Mouse (Mus musculus): ENCODE data around the gene Rai2.

The Rai2 gene

GRCm38 (mm10) chrX:161716865-161717763, at the start of gene Rai2:
Gene Rai2, plus strand, starts transcription at chrX:161717069.
- CTCF ChIA-PET: no interaction called here
- POLR2A ChIA-PET: no interaction called here

GRCm38 (mm10) chrX:161689336-161689735, 27.5 kb upstream of the Rai2 start:
- CTCF ChIA-PET: no interaction called here
- POLR2A ChIA-PET: no interaction called here

GRCm38 (mm10) chrX:161716503-161716864, 385 bp upstream of the Rai2 start:
- ChIA-PET CTCF (no interaction called here), POLR2A (no interaction called here)

- ChIA-PET POLR2A (no interaction called here), CTCF (no interaction called here)
These were observed 1.0 kb downstream of the Rai2 start for GRCm38 (mm10) chrX:161717764-161718382.

- CTCF ChIA-PET: no interaction called here
- POLR2A ChIA-PET: interaction anchor here in 1 of 4 experiments (0.5 kb wide), 1 partner anchor 560 kb away, joined by 9 read pairs; no protein-coding TSS in a partner anchor
These were observed 1.7 kb downstream of the Rai2 start for GRCm38 (mm10) chrX:161718548-161718947.

GRCm38 (mm10) chrX:161721082-161721481, 4.2 kb downstream of the Rai2 start:
- POLR2A ChIA-PET: no interaction called here
- CTCF ChIA-PET: interaction anchor here in 1 of 4 experiments (0.6 kb wide), 1 partner anchor 83 kb away, joined by 3 read pairs; no protein-coding TSS in a partner anchor

- ChIA-PET CTCF (no interaction called here), POLR2A (no interaction called here)
These were observed 6.5 kb downstream of the Rai2 start for GRCm38 (mm10) chrX:161723391-161723808.

GRCm38 (mm10) chrX:161726257-161726656, 9.4 kb downstream of the Rai2 start:
- CTCF ChIA-PET: no interaction called here
- POLR2A ChIA-PET: no interaction called here

- CTCF ChIA-PET: no interaction called here
These were observed 11.6 kb downstream of the Rai2 start for GRCm38 (mm10) chrX:161728507-161728906.

GRCm38 (mm10) chrX:161730026-161730425, 13.2 kb downstream of the Rai2 start:
- ChIA-PET POLR2A (interaction anchor here in 1 of 4 experiments (0.5 kb wide), 1 partner anchor 103 kb away, joined by 3 read pairs; no protein-coding TSS in a partner anchor), CTCF (no interaction called here)

More at GRCm38 (mm10) chrX:161728507-161728906, 11.6 kb downstream of the Rai2 start:
- POLR2A ChIA-PET: no interaction called here

- POLR2A ChIA-PET: no interaction called here
- CTCF ChIA-PET: no interaction called here
These were observed 15.0 kb downstream of the Rai2 start for GRCm38 (mm10) chrX:161731859-161732258.

GRCm38 (mm10) chrX:161733581-161734309, 16.9 kb downstream of the Rai2 start:
- ChIA-PET CTCF (no interaction called here), POLR2A (no interaction called here)

GRCm38 (mm10) chrX:161734310-161734676, 17.4 kb downstream of the Rai2 start:
- CTCF ChIA-PET: no interaction called here
- POLR2A ChIA-PET: no interaction called here

GRCm38 (mm10) chrX:161739374-161739773, 22.5 kb downstream of the Rai2 start:
- CTCF ChIA-PET: no interaction called here
- POLR2A ChIA-PET: no interaction called here

GRCm38 (mm10) chrX:161743080-161743479, 26.2 kb downstream of the Rai2 start:
- POLR2A ChIA-PET: no interaction called here
- CTCF ChIA-PET: no interaction called here

- CTCF ChIA-PET: no interaction called here
- POLR2A ChIA-PET: interaction anchor here in 1 of 4 experiments (0.7 kb wide), 1 partner anchor 296 kb away, joined by 3 read pairs; no protein-coding TSS in a partner anchor
These were observed 28.4 kb downstream of the Rai2 start for GRCm38 (mm10) chrX:161745296-161745695.

- CTCF ChIA-PET: no interaction called here
- POLR2A ChIA-PET: no interaction called here
These were observed 30.5 kb downstream of the Rai2 start for GRCm38 (mm10) chrX:161747337-161747736.

GRCm38 (mm10) chrX:161753514-161753913, 36.6 kb downstream of the Rai2 start:
- ChIA-PET CTCF (no interaction called here), POLR2A (interaction anchor here in 1 of 4 experiments (0.6 kb wide), 1 partner anchor 13 kb away, joined by 6 read pairs; no protein-coding TSS in a partner anchor)

- CTCF ChIA-PET: no interaction called here
These were observed 59.6 kb downstream of the Rai2 start for GRCm38 (mm10) chrX:161776321-161776962.

More at GRCm38 (mm10) chrX:161776321-161776962, 59.6 kb downstream of the Rai2 start:
- POLR2A ChIA-PET: no interaction called here

All from embryonic stem cell, embryonic (primary cell).